Comparison of ENCODE assay signal across 8 mouse cellular contexts in the genomic region with DNA sequence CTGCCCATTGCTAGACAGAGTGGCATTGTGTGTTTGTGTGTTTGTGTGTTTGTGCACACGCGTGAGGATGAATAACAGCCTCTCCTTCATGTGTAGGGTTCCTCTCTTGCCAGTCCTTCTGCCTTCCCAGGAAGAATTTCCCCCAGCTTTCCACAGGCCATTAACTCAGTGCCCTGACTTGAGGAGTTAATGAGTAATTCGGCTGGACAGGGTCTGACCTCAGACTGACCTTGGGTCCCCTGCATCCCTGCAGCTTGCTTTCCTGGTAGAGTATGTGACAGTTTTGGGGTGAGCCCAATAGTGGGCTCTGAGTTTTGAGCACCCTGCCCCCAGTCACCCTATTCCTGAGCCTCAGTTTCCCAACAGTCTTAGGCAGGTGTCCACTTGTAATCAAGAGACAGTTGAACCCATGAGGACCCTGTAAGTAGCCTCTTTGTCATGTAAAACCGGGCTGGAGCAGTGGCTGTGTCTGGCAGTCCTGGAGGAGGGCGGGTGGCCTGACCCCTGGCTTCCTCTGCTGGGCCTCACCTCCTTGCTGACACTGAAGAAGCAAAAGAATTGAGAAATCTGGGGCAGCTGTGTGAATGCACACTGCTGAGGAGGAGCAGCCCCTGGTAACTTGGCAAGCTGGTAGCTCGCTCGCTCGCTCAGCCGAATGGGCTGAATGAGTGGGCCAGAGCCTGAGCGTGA. TPM values are rescaled to one million over a fixed set of nuclear protein-coding genes. Genes with fewer than 3 reads are reported as not detected.
DNase-seq lines count a peak whose midpoint lies in the region; ATAC-seq and TF ChIP-seq lines count a peak whose summit lies in the region.

No protein-coding gene starts in this region.

- 0 out of 2 replicates have a peak overlapping the region, but pooled peaks have one; percentile 4 for H3K27ac ChIP-seq in embryonic fibroblast, embryonic 13.5 days (ENCODE audit: insufficient read depth, low read length)
- H3K27ac ChIP-seq in limb, embryonic 11.5 days (replicated peaks; ENCODE audit: low read depth, low read length) = peak overlapping the region; percentile 21; the same call in 1 of the 2 replicates
- no peak overlapping the region for H3K27ac ChIP-seq in thymus, adult 2 months (ENCODE audit: control insufficient read depth, insufficient read depth, low read length)

- H3K4me1 ChIP-seq in embryonic fibroblast, embryonic 13.5 days (ENCODE audit: control insufficient read depth, insufficient read depth, low read length) = peaks cover 3% of the 10 kb centered on the region; the same call in 1 of the 2 replicates
- H3K4me1 ChIP-seq in limb, embryonic 11.5 days (ENCODE audit: control insufficient read depth, insufficient read depth, low read length) = peaks cover 28% of the 10 kb centered on the region
- no peaks in the 10 kb centered on the region for H3K4me1 ChIP-seq in thymus, adult 2 months (replicated peaks; ENCODE audit: control insufficient read depth, insufficient read depth, low read length)

- H3K27me3 ChIP-seq in limb, embryonic 11.5 days (ENCODE audit: control insufficient read depth, insufficient read depth, low read length) = no peaks in the 10 kb centered on the region
- no peaks in the 10 kb centered on the region for H3K27me3 ChIP-seq in thymus, adult 2 months (ENCODE audit: control insufficient read depth, insufficient read depth, low read length)

- H3K4me2 ChIP-seq in limb, embryonic 11.5 days (ENCODE audit: low read depth, severe bottlenecking) = no peak overlapping the region

- DNase-seq in adrenal gland, postnatal 14 days = peak; percentile 40
- no peak for DNase-seq in adrenal gland, postnatal 25 days
- peak; percentile 44 for DNase-seq in 3134 (ENCODE audit: extremely low read depth, insufficient read length, low spot score)
- no peak for DNase-seq in limb, embryonic 11.5 days (ENCODE audit: low spot score)
- DNase-seq in thymus, adult 2 months = no peak
- DNase-seq in gastrocnemius, adult 18-20 months (ENCODE audit: low spot score) = no peak
- DNase-seq in layer of hippocampus, postnatal 14 days (ENCODE audit: low spot score in 2 of 2) = no peak

- TF ChIP-seq POLR2A in embryonic fibroblast, embryonic 13.5 days (IDR thresholded peaks at IDR 0.05; ENCODE audit: low read depth, low read length) = no peak
- no peak for TF ChIP-seq POLR2A in thymus, adult 2 months (IDR thresholded peaks at IDR 0.05; ENCODE audit: control insufficient read depth, extremely low read depth, insufficient read depth, low read length, poor library complexity)

- H3K36me3 ChIP-seq in limb, embryonic 11.5 days (ENCODE audit: control insufficient read depth, insufficient read depth, low read length) = no peaks in the 10 kb centered on the region
- no peaks in the 10 kb centered on the region for H3K36me3 ChIP-seq in thymus, adult 2 months (ENCODE audit: control insufficient read depth, insufficient read depth, low read length)

- no peak for TF ChIP-seq CTCF in embryonic fibroblast, embryonic 13.5 days (IDR thresholded peaks at IDR 0.05; ENCODE audit: borderline replicate concordance, insufficient read depth, low read length)
- no peak for TF ChIP-seq CTCF in thymus, adult 2 months (IDR thresholded peaks at IDR 0.05; ENCODE audit: borderline replicate concordance, control insufficient read depth, extremely low read depth, insufficient read depth, low read length, poor library complexity)

- H3K4me3 ChIP-seq in embryonic fibroblast, embryonic 13.5 days (ENCODE audit: insufficient read depth, low read length) = no peak overlapping the region
- no peak overlapping the region for H3K4me3 ChIP-seq in limb, embryonic 11.5 days (ENCODE audit: low read depth, low read length)
- no peak overlapping the region for H3K4me3 ChIP-seq in thymus, adult 2 months (ENCODE audit: control insufficient read depth, insufficient read depth, low read length)

- peak overlapping the region; percentile 30; the same call in 1 of the 2 replicates for H3K9ac ChIP-seq in limb, embryonic 11.5 days (ENCODE audit: low read length)

- ATAC-seq in limb, embryonic 11.5 days (ENCODE audit: insufficient number of reproducible peaks, low FRiP score, low TSS enrichment, low read depth) = no peak

- no peaks in the 10 kb centered on the region; the same call in 1 of the 2 replicates for H3K9me3 ChIP-seq in limb, embryonic 11.5 days (ENCODE audit: control insufficient read depth, low read length)

- WGBS in limb, embryonic 11.5 days = 47% methylated on average over 10 of the region's 10 CpGs
- WGBS in thymus, adult 2 months = 92% methylated on average over 10 of the region's 10 CpGs

RNA-seq across cellular contexts. Expression of a gene that starts 43.5 kb away (rescaled TPM):
- 0.98 and 2.0 TPM in 2 replicates for total RNA-seq in adrenal gland, postnatal 14 days (2021)
- 5.0 and 5.9 TPM in 2 replicates for total RNA-seq in adrenal gland, postnatal 25 days (2021)
- not detected in 2 replicates for polyA plus RNA-seq in embryonic fibroblast, embryonic 13.5 days (2011; ENCODE audit: insufficient read length, low read depth, missing spikeins)
- 2.6 and 3.9 TPM in 2 replicates for polyA plus RNA-seq in limb, embryonic 11.5 days (2014; fragmentation: Nextera tagmentation; extraction: Ambion mirVana)
- 4.0 and 5.2 TPM in 2 replicates for polyA plus RNA-seq in thymus, adult 2 months (2012; rRNA removed)
- 1 to 10 TPM; 2.4 to 8.2 TPM for total RNA-seq in gastrocnemius, adult 18-20 months (2021)
- 1 to 10 TPM; 2.9 to 3.8 TPM for total RNA-seq in layer of hippocampus, postnatal 14 days (2021)

RNA-seq across cellular contexts. Expression of a gene that starts 47.6 kb away (rescaled TPM):
- 32.3 and 37.7 TPM in 2 replicates for total RNA-seq in adrenal gland, postnatal 14 days (2021)
- total RNA-seq in adrenal gland, postnatal 25 days (2021) = 46.1 and 57.5 TPM in 2 replicates
- polyA plus RNA-seq in embryonic fibroblast, embryonic 13.5 days (2011; ENCODE audit: insufficient read length, low read depth, missing spikeins) = 25.6 and 30.3 TPM in 2 replicates
- polyA plus RNA-seq in limb, embryonic 11.5 days (2014; fragmentation: Nextera tagmentation; extraction: Ambion mirVana) = 102 and 109 TPM in 2 replicates
- 30.5 and 33.9 TPM in 2 replicates for polyA plus RNA-seq in thymus, adult 2 months (2012; rRNA removed)
- total RNA-seq in gastrocnemius, adult 18-20 months (2021) = 10 to 100 TPM; 10.6 to 11.3 TPM
- total RNA-seq in layer of hippocampus, postnatal 14 days (2021) = 10 to 100 TPM; 38.9 to 41.9 TPM

Comparison
In these comparisons a context has a peak if more than half of its experiments do, and no peak if none do; other contexts are left out.
1. DNase-seq: peak in adrenal gland, postnatal 14 days (single experiment) and 3134 (single experiment); none in adrenal gland, postnatal 25 days (single experiment), limb, embryonic 11.5 days (single experiment), thymus, adult 2 months (single experiment), gastrocnemius, adult 18-20 months (single experiment) and layer of hippocampus, postnatal 14 days (0 of 2).